Mouse (Mus musculus) thymus, adult 2 months (tissue): ENCODE measurements around the gene Pa2g4. TPM values are rescaled to one million over a fixed set of nuclear protein-coding genes. Genes with fewer than 3 reads are reported as not detected.

Experiments
- DNase-seq: peaks from one replicate; pipeline ENCODE4 v3.0.0; 2021
- H3K27ac ChIP-seq: fragments of 200-500 bp; 2 replicates; pipeline ENCODE4 v1.5.1; 2012; ENCODE audit warnings: low read length, control low read depth; ENCODE audit not compliant: control insufficient read depth, insufficient read depth
- H3K27me3 ChIP-seq: fragments of 200-500 bp; 2 replicates; pipeline ENCODE4 v1.6.1; 2012; ENCODE audit warnings: mild to moderate bottlenecking, low read length, moderate library complexity, mixed read lengths; ENCODE audit not compliant: control insufficient read depth, insufficient read depth
- H3K36me3 ChIP-seq: fragments of 200-500 bp; 2 replicates; pipeline ENCODE4 v1.6.1; 2012; ENCODE audit warnings: mild to moderate bottlenecking, low read length, moderate library complexity; ENCODE audit not compliant: control insufficient read depth, insufficient read depth
- H3K4me1 ChIP-seq: fragments of 200-500 bp; replicated peaks from 2 replicates; pipeline ENCODE4 v1.6.1; 2012; ENCODE audit warnings: low read length; ENCODE audit not compliant: control insufficient read depth, insufficient read depth
- H3K4me3 ChIP-seq: fragments of 200-500 bp; 2 replicates; pipeline ENCODE4 v1.5.1; 2012; ENCODE audit warnings: mild to moderate bottlenecking, low read length, control low read depth, moderate library complexity; ENCODE audit not compliant: control insufficient read depth, insufficient read depth
- CTCF ChIP-seq: fragments of 200-500 bp; IDR thresholded peaks from 2 replicates; pipeline ENCODE4 v1.5.1; 2012; ENCODE audit warnings: mild to moderate bottlenecking, control low read depth, low read length, moderate library complexity, borderline replicate concordance; ENCODE audit not compliant: control insufficient read depth, poor library complexity, insufficient read depth; ENCODE audit errors: extremely low read depth
- POLR2A ChIP-seq: fragments of 200-500 bp; IDR thresholded peaks from 2 replicates; pipeline ENCODE4 v1.6.1; 2012; ENCODE audit warnings: mild to moderate bottlenecking, low read length, control low read depth, moderate library complexity; ENCODE audit not compliant: control insufficient read depth, poor library complexity, insufficient read depth; ENCODE audit errors: extremely low read depth
- WGBS: fragments of 180-500 bp; shearing (Covaris S2); methylation state at CpG from one replicate; pipeline ENCODE4 v1.1.7; 2018; 5-methylcytosine and 5-hydroxymethylcytosine counted together
- polyA plus RNA-seq: library from polyadenylated mRNA; depleted of rRNA; stranded (reverse); fragments of >200 nt; gene quantifications from 2 replicates; pipeline ENCODE4 v1.2.3, GENCODE M21; 2012

Gene Pa2g4
- polyA plus RNA-seq, 1 experiment = 46.8 TPM

GRCm38 (mm10) chr10:128589464-128590192 lies 23.8 kb upstream of the Pa2g4 start, which contains the start of gene Erbb3:
Gene Erbb3, minus strand, starts transcription at chr10:128589652.
- no peak within 1 kb of the TSS for H3K27ac ChIP-seq
- TF ChIP-seq POLR2A (no peak), CTCF (no peak)
- peak within 1 kb of the TSS; percentile 63 for H3K4me3 ChIP-seq
- DNase-seq = peak; percentile 39
- peaks cover 38% of the 10 kb centered on the region for H3K4me1 ChIP-seq
- H3K27me3 ChIP-seq = peaks cover 2% of the 10 kb centered on the region; the same call in 1 of the 2 replicates
- H3K36me3 ChIP-seq = no peaks in the 10 kb centered on the region
- WGBS = under 1% methylated on average over 43 of the region's 43 CpGs

GRCm38 (mm10) chr10:128588775-128589463 lies 23.1 kb upstream of the Pa2g4 start:
- H3K36me3 ChIP-seq = no peaks in the 10 kb centered on the region
- H3K27ac ChIP-seq = no peak overlapping the region
- no peak for TF ChIP-seq POLR2A
- TF ChIP-seq CTCF = 0 out of 2 replicates have a peak, but pooled peaks have one; percentile 2
- H3K4me1 ChIP-seq = peaks cover 46% of the 10 kb centered on the region
- WGBS = 20% methylated on average over 23 of the region's 23 CpGs
- no peak for DNase-seq
- H3K4me3 ChIP-seq = peak overlapping the region; percentile 63
- H3K27me3 ChIP-seq = peaks cover 2% of the 10 kb centered on the region; the same call in 1 of the 2 replicates

GRCm38 (mm10) chr10:128588136-128588535 lies 22.3 kb upstream of the Pa2g4 start:
- DNase-seq = no peak
- Histone ChIP-seq H3K4me3 (no peak overlapping the region), H3K4me1 (peaks cover 46% of the 10 kb centered on the region), H3K27ac (no peak overlapping the region), H3K27me3 (peaks cover 2% of the 10 kb centered on the region; the same call in 1 of the 2 replicates), H3K36me3 (no peaks in the 10 kb centered on the region)
- no peak for TF ChIP-seq POLR2A
- TF ChIP-seq CTCF = no peak
- 72% methylated on average over 1 of the region's 1 CpGs for WGBS

- no peaks in the 10 kb centered on the region for H3K36me3 ChIP-seq
- DNase-seq = no peak
- H3K4me1 ChIP-seq = peaks cover 46% of the 10 kb centered on the region
- no peak overlapping the region for H3K4me3 ChIP-seq
- H3K27ac ChIP-seq = peak overlapping the region; percentile 31; the same call in 1 of the 2 replicates
- H3K27me3 ChIP-seq = peaks cover 2% of the 10 kb centered on the region; the same call in 1 of the 2 replicates
- WGBS = 33% methylated on average over 8 of the region's 8 CpGs
- TF ChIP-seq CTCF (no peak; the same call in 1 of the 2 replicates), POLR2A (no peak)
These were observed 21.9 kb upstream of the Pa2g4 start for GRCm38 (mm10) chr10:128587697-128588096.

DNA sequence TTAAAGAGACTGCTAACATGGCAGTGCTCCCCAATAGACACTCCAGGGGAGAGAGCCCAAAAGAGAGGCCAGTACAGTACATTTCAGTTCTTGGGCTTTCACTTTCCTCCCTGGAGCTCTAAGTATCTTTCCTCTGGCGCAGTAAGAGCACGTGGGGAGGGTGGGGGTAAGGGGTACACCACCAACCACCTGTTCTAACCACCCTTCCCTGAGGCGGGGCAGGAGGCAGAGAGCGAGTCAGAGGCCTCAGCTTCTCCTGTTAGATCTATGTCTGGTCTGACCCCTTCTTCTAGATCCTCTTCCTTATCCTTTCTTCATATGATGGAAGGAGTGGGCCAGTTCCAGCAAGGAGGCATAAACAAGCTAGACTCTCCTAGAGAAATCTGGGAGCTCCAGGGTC lies 21.3 kb upstream of the Pa2g4 start:
- no peak for TF ChIP-seq POLR2A
- no peak for TF ChIP-seq CTCF
- peaks cover 2% of the 10 kb centered on the region; the same call in 1 of the 2 replicates for H3K27me3 ChIP-seq
- peak; percentile 53 for DNase-seq
- WGBS = 4% methylated on average over 4 of the region's 4 CpGs
- peaks cover 46% of the 10 kb centered on the region for H3K4me1 ChIP-seq
- no peaks in the 10 kb centered on the region for H3K36me3 ChIP-seq
- no peak overlapping the region for H3K4me3 ChIP-seq
- peak overlapping the region; percentile 31; the same call in 1 of the 2 replicates for H3K27ac ChIP-seq

GRCm38 (mm10) chr10:128586546-128586945 lies 20.8 kb upstream of the Pa2g4 start:
- Histone ChIP-seq H3K27me3 (peaks cover 2% of the 10 kb centered on the region; the same call in 1 of the 2 replicates), H3K4me3 (no peak overlapping the region), H3K27ac (no peak overlapping the region), H3K36me3 (no peaks in the 10 kb centered on the region), H3K4me1 (peaks cover 46% of the 10 kb centered on the region)
- DNase-seq = no peak
- TF ChIP-seq POLR2A (no peak), CTCF (no peak)
- 72% methylated on average over 1 of the region's 1 CpGs for WGBS
